Mouse (Mus musculus): ENCODE results near the gene Jun. TPM values are rescaled to one million over a fixed set of nuclear protein-coding genes. Genes with fewer than 3 reads are reported as not detected.
A peak's percentile ranks its signal among the peaks of the same experiment; 100 is the strongest.

Gene Jun
- polyA plus RNA-seq, 1 experiment from 2014 or later = 6.4 TPM

DNA sequence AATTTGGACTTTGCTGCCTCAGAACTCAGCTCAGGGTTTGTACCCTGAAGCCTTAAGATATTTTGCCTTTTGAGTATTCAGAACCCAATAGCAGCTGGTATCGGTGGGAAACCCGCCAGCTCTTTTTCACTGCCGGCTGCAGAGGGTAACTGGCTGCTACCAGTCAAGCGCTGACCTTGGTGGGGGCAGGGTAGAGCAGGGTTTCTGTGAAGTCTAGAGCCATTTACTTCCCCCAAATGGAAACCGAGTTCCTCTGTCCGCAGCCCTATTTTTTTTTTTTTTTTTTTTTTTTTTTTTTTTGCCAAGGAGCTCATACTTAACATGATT, 1.7 kb upstream of the Jun start:
- 0% methylated on average over 6 of the region's 6 CpGs for WGBS (ENCODE audit: insufficient replicate concordance)
- ATAC-seq (no peak), DNase-seq (peak; percentile 65)
- peaks cover 4% of the 10 kb centered on the region; the same call in 1 of the 2 replicates for H3K27me3 ChIP-seq (ENCODE audit: insufficient read depth, low read length)
- peak overlapping the region; percentile 98 for H3K27ac ChIP-seq (ENCODE audit: low read depth)
- H3K9ac ChIP-seq (replicated peaks) = peak overlapping the region; percentile 90
- TF ChIP-seq CTCF (IDR thresholded peaks at IDR 0.05; ENCODE audit: low read depth) (no peak), EP300 (IDR thresholded peaks at IDR 0.05; ENCODE audit: low read depth) (no peak)
- H3K9me3 ChIP-seq (ENCODE audit: low read length) = no peaks in the 10 kb centered on the region
- H3K4me1 ChIP-seq (ENCODE audit: insufficient read depth) = 0 out of 2 replicates have a peak, but pooled peaks cover 3% of the 10 kb centered on the region
- peak overlapping the region; percentile 83 for H3K4me3 ChIP-seq (ENCODE audit: low read depth, low read length)
- H3K36me3 ChIP-seq (replicated peaks; ENCODE audit: insufficient read depth, low read length) = no peaks in the 10 kb centered on the region
- H3K4me2 ChIP-seq (ENCODE audit: low read depth, low read length) = peak overlapping the region; percentile 93

DNA sequence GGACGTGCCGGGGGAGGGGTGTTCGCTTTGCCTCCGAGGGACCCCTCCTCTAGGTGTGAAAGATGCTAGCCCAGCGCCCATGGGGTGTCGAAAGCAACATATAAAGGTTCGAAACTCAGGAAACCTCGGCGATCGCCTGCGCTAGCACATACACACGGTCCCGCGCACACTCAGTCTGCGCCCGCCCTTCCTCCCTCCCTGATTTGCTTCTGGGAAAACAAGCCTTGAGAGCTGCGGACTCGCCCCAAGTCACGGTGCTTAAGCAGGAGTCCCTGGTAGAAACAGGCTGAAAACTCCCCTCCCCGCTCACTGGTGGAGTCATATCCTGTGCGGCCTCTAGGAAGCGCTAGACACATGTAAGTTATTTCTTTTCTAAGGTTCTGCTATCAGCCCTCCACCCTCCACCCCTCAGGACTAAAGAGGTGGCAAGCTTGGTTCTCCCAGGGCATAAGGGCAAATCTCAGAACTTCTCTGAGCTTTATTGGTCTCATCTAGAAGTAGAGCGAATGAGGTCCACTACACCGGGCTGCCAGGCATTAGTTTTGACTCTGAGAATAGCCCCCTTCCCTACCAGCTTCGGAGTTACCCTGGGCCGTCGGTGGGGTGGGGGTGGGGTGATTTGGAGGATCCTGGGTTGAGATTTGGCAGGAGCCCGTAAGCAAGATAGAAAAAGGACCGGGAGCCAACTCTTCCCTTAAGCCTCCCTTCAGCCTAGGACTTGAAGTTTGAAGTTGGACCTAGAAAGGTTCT, 1.2 kb upstream of the Jun start:
- TF ChIP-seq EP300 (IDR thresholded peaks at IDR 0.05; ENCODE audit: low read depth) = peak; percentile 54; the same call in 1 of the 2 replicates
- TF ChIP-seq CTCF (IDR thresholded peaks at IDR 0.05; ENCODE audit: low read depth) = peak; percentile 86
- Histone ChIP-seq H3K27ac (ENCODE audit: low read depth) (peak overlapping the region; percentile 98), H3K4me1 (ENCODE audit: insufficient read depth) (0 out of 2 replicates have a peak, but pooled peaks cover 3% of the 10 kb centered on the region), H3K4me2 (ENCODE audit: low read depth, low read length) (peak overlapping the region; percentile 93), H3K9ac (replicated peaks) (peak overlapping the region; percentile 90), H3K9me3 (ENCODE audit: low read length) (no peaks in the 10 kb centered on the region), H3K4me3 (ENCODE audit: low read depth, low read length) (peak overlapping the region; percentile 83), H3K36me3 (replicated peaks; ENCODE audit: insufficient read depth, low read length) (no peaks in the 10 kb centered on the region), H3K27me3 (ENCODE audit: insufficient read depth, low read length) (peaks cover 4% of the 10 kb centered on the region; the same call in 1 of the 2 replicates)
- WGBS (ENCODE audit: insufficient replicate concordance) = under 1% methylated on average over 29 of the region's 29 CpGs
- ATAC-seq (peak; percentile 45), DNase-seq (peak; percentile 87)

DNA sequence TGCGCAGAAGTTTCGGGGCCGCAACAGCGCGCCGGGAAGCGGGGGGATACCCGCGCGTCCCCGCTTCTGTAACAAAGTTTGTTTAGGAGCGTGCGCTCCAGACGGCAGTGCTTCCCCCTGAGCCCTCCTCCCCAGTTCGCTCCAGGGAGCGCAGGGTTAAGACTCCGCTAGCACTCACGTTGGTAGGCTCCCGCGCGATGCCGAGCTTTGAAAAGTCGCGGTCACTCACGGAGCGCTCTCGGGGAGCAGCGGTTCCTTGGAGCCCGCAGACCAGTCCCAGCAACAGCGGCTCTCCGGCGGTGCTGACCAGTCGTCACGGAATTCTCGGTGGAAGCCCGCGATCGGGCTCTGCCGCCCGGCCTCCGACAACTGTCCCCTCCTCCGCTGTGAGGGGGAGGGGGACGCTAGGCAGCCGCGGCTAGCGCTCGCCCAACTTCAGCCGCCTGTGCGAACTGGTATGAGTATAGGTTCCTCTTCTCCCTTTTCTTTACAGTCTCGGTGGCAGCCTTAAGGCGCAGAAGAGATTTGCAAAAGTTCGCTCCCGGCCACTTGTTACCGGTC, 631 bp downstream of the Jun start:
- TF ChIP-seq CTCF (IDR thresholded peaks at IDR 0.05; ENCODE audit: low read depth) (no peak), EP300 (IDR thresholded peaks at IDR 0.05; ENCODE audit: low read depth) (no peak)
- no peaks in the 10 kb centered on the region for H3K9me3 ChIP-seq (ENCODE audit: low read length)
- H3K27ac ChIP-seq (ENCODE audit: low read depth) = peak overlapping the region; percentile 98
- peak; percentile 65 for DNase-seq
- WGBS (ENCODE audit: insufficient replicate concordance) = under 1% methylated on average over 54 of the region's 54 CpGs
- no peaks in the 10 kb centered on the region for H3K36me3 ChIP-seq (replicated peaks; ENCODE audit: insufficient read depth, low read length)
- H3K4me3 ChIP-seq (ENCODE audit: low read depth, low read length) = peak overlapping the region; percentile 83
- peaks cover 4% of the 10 kb centered on the region; the same call in 1 of the 2 replicates for H3K27me3 ChIP-seq (ENCODE audit: insufficient read depth, low read length)
- H3K4me2 ChIP-seq (ENCODE audit: low read depth, low read length) = peak overlapping the region; percentile 93
- ATAC-seq = peak; percentile 3; the same call in 1 of the 2 replicates
- H3K4me1 ChIP-seq (ENCODE audit: insufficient read depth) = 0 out of 2 replicates have a peak, but pooled peaks cover 3% of the 10 kb centered on the region
- peak overlapping the region; percentile 92 for H3K9ac ChIP-seq (replicated peaks)

DNA sequence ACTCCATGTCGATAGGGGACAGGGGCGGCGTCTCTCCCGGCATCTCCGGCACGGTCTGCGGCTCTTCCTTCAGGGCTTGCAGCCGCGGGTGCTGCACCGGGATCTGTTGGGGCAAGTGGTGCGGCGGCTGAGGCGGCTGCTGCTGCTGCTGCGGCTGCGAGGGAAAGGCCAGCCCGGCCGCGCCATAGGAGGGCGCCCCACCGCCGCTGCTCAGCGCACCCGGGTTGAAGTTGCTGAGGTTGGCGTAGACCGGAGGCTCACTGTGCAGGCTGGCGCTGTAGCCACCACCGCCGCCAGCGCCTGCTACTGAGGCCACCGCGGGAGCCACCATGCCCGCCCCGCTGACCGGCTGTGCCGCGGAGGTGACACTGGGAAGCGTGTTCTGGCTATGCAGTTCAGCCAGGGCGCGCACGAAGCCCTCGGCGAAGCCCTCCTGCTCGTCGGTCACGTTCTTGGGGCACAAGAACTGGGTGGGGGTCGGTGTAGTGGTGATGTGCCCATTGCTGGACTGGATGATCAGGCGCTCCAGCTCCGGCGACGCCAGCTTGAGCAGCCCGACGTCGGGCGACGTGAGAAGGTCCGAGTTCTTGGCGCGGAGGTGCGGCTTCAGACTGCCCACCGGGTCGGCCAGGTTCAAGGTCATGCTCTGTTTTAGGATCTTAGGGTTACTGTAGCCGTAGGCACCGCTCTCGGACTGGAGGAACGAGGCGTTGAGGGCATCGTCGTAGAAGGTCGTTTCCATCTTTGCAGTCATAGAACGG, 1.3 kb downstream of the Jun start:
- peak overlapping the region; percentile 93 for H3K4me2 ChIP-seq (ENCODE audit: low read depth, low read length)
- peak overlapping the region; percentile 92 for H3K9ac ChIP-seq (replicated peaks)
- H3K4me1 ChIP-seq (ENCODE audit: insufficient read depth) = 0 out of 2 replicates have a peak, but pooled peaks cover 3% of the 10 kb centered on the region
- peak; percentile 74 for DNase-seq
- no peaks in the 10 kb centered on the region for H3K36me3 ChIP-seq (replicated peaks; ENCODE audit: insufficient read depth, low read length)
- H3K27ac ChIP-seq (ENCODE audit: low read depth) = peak overlapping the region; percentile 98
- H3K27me3 ChIP-seq (ENCODE audit: insufficient read depth, low read length) = peaks cover 4% of the 10 kb centered on the region; the same call in 1 of the 2 replicates
- under 1% methylated on average over 70 of the region's 70 CpGs for WGBS (ENCODE audit: insufficient replicate concordance)
- ATAC-seq = no peak
- peak overlapping the region; percentile 83 for H3K4me3 ChIP-seq (ENCODE audit: low read depth, low read length)
- TF ChIP-seq CTCF (IDR thresholded peaks at IDR 0.05; ENCODE audit: low read depth) (peak; percentile 76), EP300 (IDR thresholded peaks at IDR 0.05; ENCODE audit: low read depth) (no peak)
- H3K9me3 ChIP-seq (ENCODE audit: low read length) = no peaks in the 10 kb centered on the region

DNA sequence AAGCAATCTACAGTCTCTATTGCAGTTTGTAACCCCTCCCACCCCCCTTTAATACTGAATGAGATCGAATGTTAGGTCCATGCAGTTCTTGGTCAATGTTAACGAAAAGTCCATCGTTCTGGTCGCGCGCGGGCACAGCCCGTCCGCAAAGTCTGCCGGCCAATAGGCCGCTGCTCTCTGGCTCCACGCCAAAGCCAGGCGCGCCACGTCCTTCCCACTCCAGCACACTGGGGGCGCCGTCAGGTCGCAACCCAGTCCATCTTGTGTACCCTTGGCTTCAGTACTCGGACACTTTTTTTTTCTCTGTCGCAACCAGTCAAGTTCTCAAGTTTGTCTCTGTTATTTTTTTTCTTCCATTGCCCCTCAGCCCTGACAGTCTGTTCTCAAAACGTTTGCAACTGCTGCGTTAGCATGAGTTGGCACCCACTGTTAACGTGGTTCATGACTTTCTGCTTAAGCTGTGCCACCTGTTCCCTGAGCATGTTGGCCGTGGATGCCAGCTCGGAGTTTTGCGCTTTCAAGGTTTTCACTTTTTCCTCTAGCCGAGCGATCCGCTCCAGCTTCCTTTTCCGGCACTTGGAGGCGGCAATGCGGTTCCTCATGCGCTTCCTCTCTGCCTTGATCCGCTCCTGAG, 2.0 kb downstream of the Jun start:
- under 1% methylated on average over 34 of the region's 34 CpGs for WGBS (ENCODE audit: insufficient replicate concordance)

More for the DNA sequence above, 2.0 kb downstream of the Jun start:
- Histone ChIP-seq H3K9ac (replicated peaks) (peak overlapping the region; percentile 92), H3K9me3 (ENCODE audit: low read length) (no peaks in the 10 kb centered on the region), H3K36me3 (replicated peaks; ENCODE audit: insufficient read depth, low read length) (no peaks in the 10 kb centered on the region), H3K4me3 (ENCODE audit: low read depth, low read length) (peak overlapping the region; percentile 83), H3K27ac (ENCODE audit: low read depth) (peak overlapping the region; percentile 98), H3K4me1 (ENCODE audit: insufficient read depth) (0 out of 2 replicates have a peak, but pooled peaks cover 3% of the 10 kb centered on the region), H3K4me2 (ENCODE audit: low read depth, low read length) (peak overlapping the region; percentile 93), H3K27me3 (ENCODE audit: insufficient read depth, low read length) (peaks cover 4% of the 10 kb centered on the region; the same call in 1 of the 2 replicates)
- peak; percentile 58 for TF ChIP-seq CTCF (IDR thresholded peaks at IDR 0.05; ENCODE audit: low read depth)
- TF ChIP-seq EP300 (IDR thresholded peaks at IDR 0.05; ENCODE audit: low read depth) = no peak
- no peak for ATAC-seq
- DNase-seq = peak; percentile 86
